Mouse (Mus musculus): ENCODE measurements around the gene Ppara. TPM values are rescaled to one million over a fixed set of nuclear protein-coding genes. Genes with fewer than 3 reads are reported as not detected.
A peak's percentile ranks its signal among the peaks of the same experiment; 100 is the strongest.

Gene Ppara
- polyA plus RNA-seq, 1 experiment from 2014 or later, result 2.3 TPM

- WGBS, result 80% methylated on average over 1 of the region's 1 CpGs
- no peak overlapping the region for H3K4me3 ChIP-seq (ENCODE audit: low read length)
- H3K9ac ChIP-seq (ENCODE audit: low read depth, low read length), result no peak overlapping the region
- H3K4me1 ChIP-seq (ENCODE audit: control insufficient read depth, insufficient read depth, low read length), result no peaks in the 10 kb centered on the region
- H3K4me2 ChIP-seq (replicated peaks; ENCODE audit: low read depth, low read length), result no peak overlapping the region
- no peak overlapping the region for H3K27ac ChIP-seq (ENCODE audit: low read depth, low read length)
- no peaks in the 10 kb centered on the region for H3K9me3 ChIP-seq (ENCODE audit: control insufficient read depth, low read length)
- no peaks in the 10 kb centered on the region for H3K27me3 ChIP-seq (ENCODE audit: control insufficient read depth, insufficient read depth, low read length)
- H3K36me3 ChIP-seq (ENCODE audit: control insufficient read depth, insufficient read depth, low read length), result peaks cover 78% of the 10 kb centered on the region
- no peak for ATAC-seq (ENCODE audit: low FRiP score, low TSS enrichment)
Observed at GRCm38 (mm10) chr15:85694379-85694778, 40.4 kb upstream of the Ppara start.

- H3K9ac ChIP-seq (ENCODE audit: low read depth, low read length), result no peak overlapping the region
- H3K4me1 ChIP-seq (ENCODE audit: control insufficient read depth, insufficient read depth, low read length), result no peaks in the 10 kb centered on the region
- H3K36me3 ChIP-seq (ENCODE audit: control insufficient read depth, insufficient read depth, low read length), result peaks cover 77% of the 10 kb centered on the region
- no peaks in the 10 kb centered on the region for H3K9me3 ChIP-seq (ENCODE audit: control insufficient read depth, low read length)
- H3K27me3 ChIP-seq (ENCODE audit: control insufficient read depth, insufficient read depth, low read length), result no peaks in the 10 kb centered on the region
- 94% methylated on average over 4 of the region's 4 CpGs for WGBS
- no peak for ATAC-seq (ENCODE audit: low FRiP score, low TSS enrichment)
- no peak overlapping the region for H3K27ac ChIP-seq (ENCODE audit: low read depth, low read length)
- H3K4me3 ChIP-seq (ENCODE audit: low read length), result no peak overlapping the region
- H3K4me2 ChIP-seq (replicated peaks; ENCODE audit: low read depth, low read length), result no peak overlapping the region
Observed at GRCm38 (mm10) chr15:85695304-85695703, 39.5 kb upstream of the Ppara start.

GRCm38 (mm10) chr15:85698345-85699034 is 36.3 kb upstream of the Ppara start:
- no peak for ATAC-seq (ENCODE audit: low FRiP score, low TSS enrichment)
- H3K27me3 ChIP-seq (ENCODE audit: control insufficient read depth, insufficient read depth, low read length), result no peaks in the 10 kb centered on the region
- H3K9ac ChIP-seq (ENCODE audit: low read depth, low read length), result no peak overlapping the region
- H3K9me3 ChIP-seq (ENCODE audit: control insufficient read depth, low read length), result no peaks in the 10 kb centered on the region
- no peak overlapping the region for H3K4me2 ChIP-seq (replicated peaks; ENCODE audit: low read depth, low read length)
- H3K27ac ChIP-seq (ENCODE audit: low read depth, low read length), result no peak overlapping the region
- H3K4me1 ChIP-seq (ENCODE audit: control insufficient read depth, insufficient read depth, low read length), result 0 out of 2 replicates have a peak, but pooled peaks cover 4% of the 10 kb centered on the region
- 85% methylated on average over 14 of the region's 14 CpGs for WGBS
- H3K36me3 ChIP-seq (ENCODE audit: control insufficient read depth, insufficient read depth, low read length), result peaks cover 84% of the 10 kb centered on the region
- H3K4me3 ChIP-seq (ENCODE audit: low read length), result no peak overlapping the region

- 89% methylated on average over 5 of the region's 5 CpGs for WGBS
- no peak overlapping the region for H3K27ac ChIP-seq (ENCODE audit: low read depth, low read length)
Observed at GRCm38 (mm10) chr15:85699452-85699851, 35.3 kb upstream of the Ppara start.

GRCm38 (mm10) chr15:85699862-85700501 is 34.8 kb upstream of the Ppara start:
- H3K36me3 ChIP-seq (ENCODE audit: control insufficient read depth, insufficient read depth, low read length), result peaks cover 82% of the 10 kb centered on the region
- H3K4me3 ChIP-seq (ENCODE audit: low read length), result no peak overlapping the region
- 97% methylated on average over 13 of the region's 13 CpGs for WGBS
- no peak overlapping the region for H3K9ac ChIP-seq (ENCODE audit: low read depth, low read length)
- H3K9me3 ChIP-seq (ENCODE audit: control insufficient read depth, low read length), result no peaks in the 10 kb centered on the region
- H3K4me1 ChIP-seq (ENCODE audit: control insufficient read depth, insufficient read depth, low read length), result 0 out of 2 replicates have a peak, but pooled peaks cover 4% of the 10 kb centered on the region
- ATAC-seq (ENCODE audit: low FRiP score, low TSS enrichment), result no peak
- H3K27me3 ChIP-seq (ENCODE audit: control insufficient read depth, insufficient read depth, low read length), result no peaks in the 10 kb centered on the region
- no peak overlapping the region for H3K27ac ChIP-seq (ENCODE audit: low read depth, low read length)
- H3K4me2 ChIP-seq (replicated peaks; ENCODE audit: low read depth, low read length), result no peak overlapping the region

More at GRCm38 (mm10) chr15:85699452-85699851, 35.3 kb upstream of the Ppara start:
- H3K36me3 ChIP-seq (ENCODE audit: control insufficient read depth, insufficient read depth, low read length), result peaks cover 82% of the 10 kb centered on the region
- H3K9ac ChIP-seq (ENCODE audit: low read depth, low read length), result no peak overlapping the region
- no peak for ATAC-seq (ENCODE audit: low FRiP score, low TSS enrichment)
- H3K4me1 ChIP-seq (ENCODE audit: control insufficient read depth, insufficient read depth, low read length), result 0 out of 2 replicates have a peak, but pooled peaks cover 4% of the 10 kb centered on the region
- H3K9me3 ChIP-seq (ENCODE audit: control insufficient read depth, low read length), result no peaks in the 10 kb centered on the region
- H3K4me2 ChIP-seq (replicated peaks; ENCODE audit: low read depth, low read length), result no peak overlapping the region
- no peaks in the 10 kb centered on the region for H3K27me3 ChIP-seq (ENCODE audit: control insufficient read depth, insufficient read depth, low read length)
- no peak overlapping the region for H3K4me3 ChIP-seq (ENCODE audit: low read length)

- no peak for ATAC-seq (ENCODE audit: low FRiP score, low TSS enrichment)
- H3K4me2 ChIP-seq (replicated peaks; ENCODE audit: low read depth, low read length), result no peak overlapping the region
- H3K9ac ChIP-seq (ENCODE audit: low read depth, low read length), result no peak overlapping the region
- WGBS, result 84% methylated on average over 9 of the region's 9 CpGs
- 0 out of 2 replicates have a peak, but pooled peaks cover 9% of the 10 kb centered on the region for H3K4me1 ChIP-seq (ENCODE audit: control insufficient read depth, insufficient read depth, low read length)
- no peak overlapping the region for H3K27ac ChIP-seq (ENCODE audit: low read depth, low read length)
- H3K36me3 ChIP-seq (ENCODE audit: control insufficient read depth, insufficient read depth, low read length), result peaks cover 80% of the 10 kb centered on the region
- H3K27me3 ChIP-seq (ENCODE audit: control insufficient read depth, insufficient read depth, low read length), result no peaks in the 10 kb centered on the region
- no peaks in the 10 kb centered on the region for H3K9me3 ChIP-seq (ENCODE audit: control insufficient read depth, low read length)
- H3K4me3 ChIP-seq (ENCODE audit: low read length), result no peak overlapping the region
Observed at GRCm38 (mm10) chr15:85700716-85701115, 34.1 kb upstream of the Ppara start.

GRCm38 (mm10) chr15:85701128-85701930 is 33.5 kb upstream of the Ppara start:
- Histone ChIP-seq H3K36me3 (ENCODE audit: control insufficient read depth, insufficient read depth, low read length) (peaks cover 78% of the 10 kb centered on the region), H3K9me3 (ENCODE audit: control insufficient read depth, low read length) (no peaks in the 10 kb centered on the region), H3K4me2 (replicated peaks; ENCODE audit: low read depth, low read length) (no peak overlapping the region), H3K27me3 (ENCODE audit: control insufficient read depth, insufficient read depth, low read length) (no peaks in the 10 kb centered on the region), H3K9ac (ENCODE audit: low read depth, low read length) (no peak overlapping the region), H3K4me3 (ENCODE audit: low read length) (no peak overlapping the region), H3K27ac (ENCODE audit: low read depth, low read length) (0 out of 2 replicates have a peak overlapping the region, but pooled peaks have one; percentile 37), H3K4me1 (ENCODE audit: control insufficient read depth, insufficient read depth, low read length) (0 out of 2 replicates have a peak, but pooled peaks cover 9% of the 10 kb centered on the region)
- ATAC-seq (ENCODE audit: low FRiP score, low TSS enrichment), result no peak
- WGBS, result 76% methylated on average over 10 of the region's 10 CpGs

- Histone ChIP-seq H3K27me3 (ENCODE audit: control insufficient read depth, insufficient read depth, low read length) (no peaks in the 10 kb centered on the region), H3K36me3 (ENCODE audit: control insufficient read depth, insufficient read depth, low read length) (peaks cover 73% of the 10 kb centered on the region), H3K4me2 (replicated peaks; ENCODE audit: low read depth, low read length) (no peak overlapping the region), H3K4me1 (ENCODE audit: control insufficient read depth, insufficient read depth, low read length) (0 out of 2 replicates have a peak, but pooled peaks cover 9% of the 10 kb centered on the region), H3K9ac (ENCODE audit: low read depth, low read length) (no peak overlapping the region), H3K9me3 (ENCODE audit: control insufficient read depth, low read length) (no peaks in the 10 kb centered on the region), H3K4me3 (ENCODE audit: low read length) (no peak overlapping the region), H3K27ac (ENCODE audit: low read depth, low read length) (0 out of 2 replicates have a peak overlapping the region, but pooled peaks have one; percentile 0)
- 0 out of 2 replicates have a peak, but pooled peaks have one; percentile 26 for ATAC-seq (ENCODE audit: low FRiP score, low TSS enrichment)
- 64% methylated on average over 13 of the region's 13 CpGs for WGBS
Observed at GRCm38 (mm10) chr15:85702411-85702951, 32.3 kb upstream of the Ppara start.

Data from kidney, embryonic 14.5 days (tissue).